Mouse (Mus musculus) erythroblast, embryonic 14.5 days (primary cell): ENCODE data around the gene Phactr3. TPM values are rescaled to one million over a fixed set of nuclear protein-coding genes. Genes with fewer than 3 reads are reported as not detected.

ENCODE experiments used
- H3K27me3 ChIP-seq: 2 replicates; pipeline ENCODE4 v1.6.1; 2012; ENCODE audit warnings: inconsistent platforms; ENCODE audit not compliant: control insufficient read depth
- H3K36me3 ChIP-seq: 2 replicates; pipeline ENCODE4 v1.6.1; 2012; ENCODE audit warnings: mild to moderate bottlenecking, inconsistent platforms; ENCODE audit not compliant: control insufficient read depth
- H3K4me1 ChIP-seq: 2 replicates; pipeline ENCODE4 v1.6.1; 2012; ENCODE audit warnings: inconsistent platforms; ENCODE audit not compliant: control insufficient read depth
- H3K4me3 ChIP-seq: replicated peaks from 2 replicates; pipeline ENCODE3; 2012; ENCODE audit warnings: moderate library complexity, mild to moderate bottlenecking, inconsistent platforms
- H3K9me3 ChIP-seq: 2 replicates; pipeline ENCODE4 v1.6.1; 2012; ENCODE audit warnings: low read length, inconsistent platforms, mixed read lengths; ENCODE audit not compliant: control insufficient read depth
- GATA1 ChIP-seq: IDR thresholded peaks from 2 replicates; pipeline ENCODE4 v1.6.1; 2012; ENCODE audit warnings: low read length, inconsistent platforms, mixed read lengths
- TAL1 ChIP-seq: IDR thresholded peaks from 3 replicates; pipeline ENCODE4 v1.6.1; 2012; ENCODE audit warnings: low read length, inconsistent platforms, mixed read lengths
- polyA plus RNA-seq: library from polyadenylated mRNA; stranded (reverse); fragments of >175 nt; gene quantifications from 2 replicates; pipeline ENCODE4 v1.2.3, GENCODE M21; 2012

The Phactr3 gene
- polyA plus RNA-seq, 1 experiment, result not detected

- H3K9me3 ChIP-seq, result peaks cover 6% of the 10 kb centered on the region; the same call in 1 of the 2 replicates
- H3K27me3 ChIP-seq, result no peaks in the 10 kb centered on the region
- no peak overlapping the region for H3K4me3 ChIP-seq
- no peak for TF ChIP-seq TAL1
- TF ChIP-seq GATA1, result no peak
- no peaks in the 10 kb centered on the region for H3K4me1 ChIP-seq
- H3K36me3 ChIP-seq, result no peaks in the 10 kb centered on the region
These were observed 56.6 kb downstream of the Phactr3 start for GRCm38 (mm10) chr2:178175286-178175931.

DNA sequence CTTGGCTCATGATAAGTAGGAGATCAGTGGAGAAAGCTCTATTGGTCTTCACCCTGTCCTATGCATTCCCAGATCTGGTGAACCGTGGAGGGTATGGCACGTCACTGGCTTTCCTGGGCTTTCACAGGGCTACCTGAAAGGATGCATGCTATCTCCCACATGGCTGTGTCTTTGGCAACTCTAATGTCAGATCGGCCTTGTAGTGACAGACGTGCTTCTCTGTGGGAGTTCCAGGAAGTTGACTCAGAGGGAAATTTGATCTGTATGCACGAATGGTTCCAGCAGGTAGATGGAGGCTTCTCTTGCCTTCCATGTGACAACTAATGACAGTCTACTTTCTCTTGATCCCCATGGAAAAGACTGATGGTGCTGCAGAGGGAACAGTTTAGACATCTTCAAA lies 65.5 kb downstream of the Phactr3 start:
- H3K27me3 ChIP-seq, result no peaks in the 10 kb centered on the region
- peaks cover 37% of the 10 kb centered on the region for H3K9me3 ChIP-seq
- H3K4me3 ChIP-seq, result no peak overlapping the region
- no peaks in the 10 kb centered on the region for H3K36me3 ChIP-seq
- TF ChIP-seq TAL1 (no peak), GATA1 (no peak)
- H3K4me1 ChIP-seq, result no peaks in the 10 kb centered on the region

DNA sequence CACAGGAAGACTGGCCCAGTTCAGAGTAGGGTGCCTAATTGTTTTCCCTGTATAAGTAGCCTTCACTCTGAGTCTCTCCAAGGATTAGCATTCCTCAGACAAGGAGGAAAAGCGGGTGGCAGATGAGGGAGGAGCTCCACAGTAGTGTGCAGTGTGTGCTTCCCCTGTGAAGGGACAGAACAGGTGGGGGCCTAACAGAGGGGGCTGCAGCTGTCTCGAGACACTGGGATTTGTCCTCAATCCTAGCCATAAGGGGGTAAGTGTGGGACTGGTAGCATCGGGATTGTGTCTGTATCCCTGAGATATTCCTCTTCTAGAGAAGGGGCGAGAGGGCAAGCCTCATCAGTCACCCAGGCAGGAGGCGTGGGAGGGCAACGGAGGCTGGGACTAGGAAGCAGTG lies 66.1 kb downstream of the Phactr3 start:
- TF ChIP-seq GATA1 (no peak), TAL1 (no peak)
- Histone ChIP-seq H3K27me3 (no peaks in the 10 kb centered on the region), H3K4me1 (no peaks in the 10 kb centered on the region), H3K9me3 (peaks cover 36% of the 10 kb centered on the region), H3K36me3 (no peaks in the 10 kb centered on the region), H3K4me3 (no peak overlapping the region)

DNA sequence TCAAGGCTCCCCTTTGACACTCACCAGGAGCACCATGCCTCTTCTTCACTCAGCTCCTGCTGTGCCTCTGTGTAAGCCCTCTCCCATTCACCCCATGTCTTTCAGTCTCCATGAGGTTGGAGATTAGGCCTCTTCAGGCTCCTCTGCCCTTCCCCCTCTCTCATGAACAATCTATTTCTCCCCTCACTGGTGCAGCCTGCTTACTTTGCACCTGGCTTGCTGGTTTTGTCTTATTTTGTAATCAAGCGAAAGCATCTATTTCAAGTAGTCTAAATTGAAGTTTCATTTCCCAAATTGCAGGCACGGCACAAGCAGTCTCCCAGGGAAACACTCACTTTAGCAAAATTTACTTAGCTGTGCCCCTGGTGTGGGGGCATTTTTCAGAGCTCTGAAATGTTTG lies 70.2 kb downstream of the Phactr3 start:
- no peaks in the 10 kb centered on the region for H3K36me3 ChIP-seq
- H3K27me3 ChIP-seq, result no peaks in the 10 kb centered on the region
- H3K4me1 ChIP-seq, result no peaks in the 10 kb centered on the region
- no peak overlapping the region for H3K4me3 ChIP-seq
- H3K9me3 ChIP-seq, result peaks cover 35% of the 10 kb centered on the region
- no peak for TF ChIP-seq TAL1
- no peak for TF ChIP-seq GATA1

GRCm38 (mm10) chr2:178192881-178193280 lies 74.1 kb downstream of the Phactr3 start:
- H3K9me3 ChIP-seq, result peaks cover 16% of the 10 kb centered on the region
- no peaks in the 10 kb centered on the region for H3K36me3 ChIP-seq
- no peaks in the 10 kb centered on the region for H3K27me3 ChIP-seq
- peaks cover 12% of the 10 kb centered on the region for H3K4me1 ChIP-seq
- TF ChIP-seq TAL1 (no peak), GATA1 (no peak)
- H3K4me3 ChIP-seq, result no peak overlapping the region

- TF ChIP-seq TAL1 (no peak), GATA1 (no peak)
- peaks cover 18% of the 10 kb centered on the region for H3K4me1 ChIP-seq
- no peaks in the 10 kb centered on the region for H3K36me3 ChIP-seq
- peaks cover 11% of the 10 kb centered on the region for H3K9me3 ChIP-seq
- no peak overlapping the region for H3K4me3 ChIP-seq
- H3K27me3 ChIP-seq, result no peaks in the 10 kb centered on the region
These were observed 74.7 kb downstream of the Phactr3 start for GRCm38 (mm10) chr2:178193445-178193844.

DNA sequence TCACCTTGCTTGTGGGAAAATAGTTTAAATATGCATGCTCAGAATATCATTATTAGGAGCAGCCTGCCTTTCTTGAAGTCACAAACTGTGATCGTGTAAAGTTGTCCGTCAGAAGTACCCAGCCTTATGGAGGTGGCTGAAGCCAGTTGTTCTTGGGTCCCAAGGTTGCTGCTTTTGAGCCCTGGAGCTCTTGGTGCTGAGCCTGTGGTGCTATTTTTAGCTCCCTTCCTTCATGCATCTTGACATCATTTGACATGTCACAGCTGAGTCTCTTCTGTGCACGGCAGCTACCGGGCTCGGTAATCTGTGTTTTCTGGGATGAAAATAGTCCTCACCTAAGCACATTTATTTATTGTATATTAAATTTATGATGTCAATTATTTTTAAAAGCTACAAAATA lies 76.1 kb downstream of the Phactr3 start:
- Histone ChIP-seq H3K9me3 (peaks cover 10% of the 10 kb centered on the region), H3K4me3 (no peak overlapping the region), H3K36me3 (no peaks in the 10 kb centered on the region), H3K27me3 (no peaks in the 10 kb centered on the region), H3K4me1 (peaks cover 18% of the 10 kb centered on the region)
- no peak for TF ChIP-seq TAL1
- no peak for TF ChIP-seq GATA1

DNA sequence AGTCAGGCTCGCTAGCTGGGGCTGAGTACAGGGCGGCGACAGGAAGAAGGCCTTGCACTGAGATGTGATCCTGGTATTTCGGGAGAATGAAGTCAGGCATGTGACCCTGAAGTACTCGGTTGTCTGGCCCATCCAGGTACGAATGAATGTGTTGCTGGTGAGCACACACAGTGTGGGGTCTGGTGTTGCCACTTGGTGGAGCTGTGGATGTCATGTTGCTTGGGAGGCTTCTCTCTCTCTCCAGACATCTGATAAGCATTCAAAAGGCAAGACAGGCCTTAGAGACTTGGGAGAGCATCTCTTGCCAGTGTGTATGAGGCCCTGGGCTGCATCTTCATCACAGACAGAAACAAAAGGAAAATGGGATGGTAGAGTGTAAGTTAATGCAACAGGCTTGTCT lies 77.3 kb downstream of the Phactr3 start:
- TF ChIP-seq TAL1, result no peak
- no peak for TF ChIP-seq GATA1
- Histone ChIP-seq H3K4me1 (peaks cover 18% of the 10 kb centered on the region), H3K36me3 (no peaks in the 10 kb centered on the region), H3K9me3 (peaks cover 10% of the 10 kb centered on the region), H3K4me3 (no peak overlapping the region), H3K27me3 (no peaks in the 10 kb centered on the region)

GRCm38 (mm10) chr2:178197542-178197941 lies 78.8 kb downstream of the Phactr3 start:
- no peak for TF ChIP-seq GATA1
- H3K27me3 ChIP-seq, result no peaks in the 10 kb centered on the region
- H3K4me3 ChIP-seq, result no peak overlapping the region
- peaks cover 18% of the 10 kb centered on the region for H3K4me1 ChIP-seq
- H3K36me3 ChIP-seq, result no peaks in the 10 kb centered on the region
- H3K9me3 ChIP-seq, result peaks cover 10% of the 10 kb centered on the region

DNA sequence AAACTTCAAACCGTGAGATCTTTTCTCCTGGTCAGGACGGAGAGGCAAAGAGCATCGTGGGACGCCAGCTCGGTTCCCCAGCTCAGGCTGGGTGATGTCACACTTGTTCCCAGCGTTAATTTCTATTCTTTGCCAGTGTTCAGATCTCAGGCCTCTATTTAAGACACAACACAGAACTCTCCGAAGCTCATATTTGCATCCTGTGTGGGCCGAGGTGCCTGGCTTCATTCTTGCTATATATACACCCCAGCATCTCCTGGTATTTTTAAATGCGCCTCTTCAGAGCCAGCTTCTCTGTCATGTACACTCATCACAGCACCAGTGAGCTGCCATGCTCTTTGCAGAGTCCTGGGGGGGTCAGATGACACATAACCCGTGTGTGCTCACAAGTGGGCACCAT lies 85.7 kb downstream of the Phactr3 start:
- TF ChIP-seq TAL1 (no peak), GATA1 (no peak)
- Histone ChIP-seq H3K36me3 (no peaks in the 10 kb centered on the region), H3K27me3 (no peaks in the 10 kb centered on the region), H3K9me3 (peaks cover 5% of the 10 kb centered on the region), H3K4me1 (no peaks in the 10 kb centered on the region), H3K4me3 (no peak overlapping the region)
